Mouse (Mus musculus): ENCODE results near the gene Otol1.

Gene Otol1

DNA sequence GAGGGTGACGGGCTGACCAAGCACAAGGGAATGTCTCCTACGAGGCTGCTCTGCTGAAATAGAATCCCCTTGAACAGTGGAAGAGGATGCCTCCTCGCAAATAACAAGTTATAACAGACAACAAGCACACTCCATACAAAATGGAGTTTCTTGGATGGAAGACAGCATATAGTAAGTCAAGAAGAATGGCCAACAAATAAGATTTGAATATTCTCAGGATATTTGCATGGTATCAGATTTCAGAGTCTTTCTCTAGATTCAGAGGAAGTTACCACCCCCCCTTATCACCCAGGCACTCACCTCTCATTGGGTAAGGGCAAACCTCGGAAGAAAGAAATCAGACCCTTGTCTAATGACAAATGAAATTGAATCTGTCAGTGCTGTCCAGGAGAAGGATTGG is at the start of gene Otol1:
Gene Otol1 (plus strand): TSS at position 301 of the 400 bp plus-strand sequence.
- no peak for DNase-seq (ENCODE audit: extremely low spot score, low spot score)

DNA sequence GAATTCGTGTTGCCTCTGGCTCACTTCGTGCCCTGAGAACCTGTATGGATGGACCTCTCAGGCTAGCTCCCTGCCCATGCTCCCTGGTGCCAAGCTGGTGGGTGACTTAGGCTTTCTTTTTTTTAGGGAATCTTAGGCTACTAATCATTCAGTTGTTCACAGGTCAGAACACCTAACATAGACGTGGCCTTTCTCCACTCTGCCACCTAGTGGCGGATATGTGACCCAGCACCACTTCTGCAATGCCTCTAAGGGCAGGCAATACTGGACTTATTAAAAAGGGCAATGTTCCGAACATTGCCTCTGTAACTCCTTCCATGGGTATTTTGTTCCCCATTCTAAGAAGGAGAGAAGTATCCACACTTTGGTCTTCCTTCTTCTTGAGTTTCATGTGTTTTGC is 45.2 kb upstream of the Otol1 start:
- DNase-seq (ENCODE audit: extremely low spot score, low spot score): no peak

DNA sequence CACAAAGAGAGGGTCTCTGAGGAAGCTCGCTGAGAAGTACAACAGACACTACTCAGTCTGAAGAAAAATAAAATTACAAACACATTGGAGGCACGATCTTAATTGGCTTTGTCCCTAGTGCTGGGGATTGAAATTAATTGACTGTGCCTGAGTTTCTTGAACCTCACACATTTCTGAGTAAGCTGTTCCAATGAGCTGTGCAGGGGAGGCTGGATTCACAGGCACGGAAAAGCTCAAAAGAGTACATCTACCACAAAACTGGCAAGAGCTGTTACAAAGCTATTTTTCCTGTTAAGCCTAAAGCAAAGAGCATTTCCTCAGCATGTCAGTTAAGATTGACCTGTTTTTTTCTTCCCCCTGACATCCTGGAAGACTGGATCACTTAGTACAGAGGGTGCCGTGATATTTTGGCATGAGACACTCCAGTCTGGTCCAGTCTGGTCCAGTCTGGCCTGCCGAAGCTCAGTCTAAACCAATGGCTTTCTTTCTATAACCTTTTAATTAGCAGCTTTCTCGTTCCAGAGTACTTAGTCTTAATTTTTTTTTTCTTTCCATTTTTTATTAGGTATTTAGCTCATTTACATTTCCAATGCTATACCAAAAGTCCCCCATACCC is 35.8 kb upstream of the Otol1 start:
- no peak for DNase-seq (ENCODE audit: extremely low spot score, low spot score)

GRCm38 (mm10) chr3:69978092-69978491 is 29.3 kb upstream of the Otol1 start:
- no peak for DNase-seq (ENCODE audit: extremely low spot score, low spot score)

GRCm38 (mm10) chr3:69993806-69994205 is 13.6 kb upstream of the Otol1 start:
- no peak for DNase-seq (ENCODE audit: extremely low spot score, low spot score)

- no peak for DNase-seq (ENCODE audit: extremely low spot score, low spot score)
Measured at GRCm38 (mm10) chr3:70001540-70001939, 5.9 kb upstream of the Otol1 start.

- no peak for DNase-seq (ENCODE audit: extremely low spot score, low spot score)
Measured at GRCm38 (mm10) chr3:70003126-70003764, 4.2 kb upstream of the Otol1 start.

DNA sequence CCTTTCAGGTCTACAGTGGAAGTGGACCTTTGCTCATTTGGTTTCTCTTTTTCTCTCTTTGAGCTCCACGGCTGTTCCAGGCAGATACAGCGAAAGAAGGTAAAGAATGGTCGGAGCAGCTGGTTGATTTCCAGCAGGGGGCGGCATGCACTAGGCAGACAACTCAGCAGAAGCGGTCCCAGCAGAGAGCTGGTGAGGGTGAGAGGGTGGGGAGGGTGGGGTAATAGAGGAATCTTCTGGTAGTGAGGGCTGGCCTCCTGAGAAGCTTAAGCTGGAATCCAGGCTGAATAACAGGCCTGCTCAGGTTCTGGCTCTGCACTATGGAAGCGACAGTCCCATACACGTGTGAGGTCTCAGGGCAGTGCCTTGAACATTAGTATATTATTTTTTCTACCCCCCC is 3.5 kb upstream of the Otol1 start:
- DNase-seq (ENCODE audit: extremely low spot score, low spot score): peak; percentile 48

DNA sequence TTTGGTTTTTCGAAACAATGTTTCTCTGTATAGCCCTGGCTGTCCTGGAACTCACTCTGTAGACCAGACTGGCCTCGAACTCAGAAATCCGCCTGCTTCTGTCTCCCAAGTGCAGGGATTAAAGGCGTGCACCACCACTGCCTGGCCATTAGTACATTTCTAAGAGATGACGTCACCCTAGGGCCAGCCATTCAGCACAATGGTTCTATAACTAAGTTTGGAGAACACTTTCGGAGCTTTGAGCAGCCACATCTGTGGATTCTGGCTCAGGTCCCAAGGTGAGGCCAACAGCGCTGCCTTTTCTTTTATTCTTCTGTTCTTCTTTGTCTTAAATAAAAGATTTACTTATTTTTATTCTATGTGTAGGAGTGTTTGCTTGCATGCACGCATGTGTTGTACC is 3.0 kb upstream of the Otol1 start:
- no peak for DNase-seq (ENCODE audit: extremely low spot score, low spot score)

- no peak for DNase-seq (ENCODE audit: extremely low spot score, low spot score)
Measured at GRCm38 (mm10) chr3:70012641-70013040, 5.2 kb downstream of the Otol1 start.

- DNase-seq (ENCODE audit: extremely low spot score, low spot score): no peak
Measured at GRCm38 (mm10) chr3:70026605-70027004, 19.2 kb downstream of the Otol1 start.

- DNase-seq (ENCODE audit: extremely low spot score, low spot score): no peak
Measured at GRCm38 (mm10) chr3:70029260-70029659, 21.8 kb downstream of the Otol1 start.

GRCm38 (mm10) chr3:70035593-70035992 is 28.2 kb downstream of the Otol1 start:
- no peak for DNase-seq (ENCODE audit: extremely low spot score, low spot score)

Data from neural tube, embryonic 10.5 days (tissue).